Mouse (Mus musculus) midbrain, embryonic 15.5 days (tissue): ENCODE measurements around the gene Cers4. TPM values are rescaled to one million over a fixed set of nuclear protein-coding genes. Genes with fewer than 3 reads are reported as not detected.

ENCODE experiments used
- ATAC-seq: fragments of 200-750 bp; cut with Nextera tagmentation; replicated peaks from 2 replicates; pipeline ENCODE4 v1.8.0; 2017; ENCODE audit warnings: moderate TSS enrichment
- H3K27ac ChIP-seq: fragments of 300-500 bp; sonication (generic); 2 replicates; pipeline ENCODE4 v1.5.1; 2015; ENCODE audit warnings: mild to moderate bottlenecking, inconsistent platforms
- H3K27me3 ChIP-seq: fragments of 300-500 bp; sonication (generic); replicated peaks from 2 replicates; pipeline ENCODE4 v1.6.1; 2015; ENCODE audit warnings: inconsistent platforms
- H3K36me3 ChIP-seq: fragments of 300-500 bp; sonication (generic); replicated peaks from 2 replicates; pipeline ENCODE4 v1.6.1; 2015; ENCODE audit warnings: inconsistent platforms
- H3K4me1 ChIP-seq: fragments of 300-500 bp; sonication (generic); 2 replicates; pipeline ENCODE4 v1.6.1; 2015; ENCODE audit warnings: inconsistent platforms
- H3K4me2 ChIP-seq: fragments of 300-500 bp; sonication (generic); 2 replicates; pipeline ENCODE4 v1.6.1; 2015; ENCODE audit warnings: inconsistent platforms, mild to moderate bottlenecking, moderate library complexity
- H3K4me3 ChIP-seq: fragments of 300-500 bp; sonication (generic); 2 replicates; pipeline ENCODE4 v1.5.1; 2015; ENCODE audit warnings: mild to moderate bottlenecking, inconsistent platforms
- H3K9ac ChIP-seq: fragments of 300-500 bp; sonication (generic); 2 replicates; pipeline ENCODE4 v1.6.1; 2015; ENCODE audit warnings: mild to moderate bottlenecking, inconsistent platforms
- H3K9me3 ChIP-seq: fragments of 300-500 bp; sonication (generic); 2 replicates; pipeline ENCODE4 v1.6.1; 2016; ENCODE audit warnings: inconsistent platforms
- WGBS: fragments of 180-500 bp; shearing (Covaris S2); methylation state at CpG from one replicate; pipeline ENCODE4 v1.1.7; 2015; ENCODE audit warnings: mixed read lengths; 5-methylcytosine and 5-hydroxymethylcytosine counted together
- polyA plus RNA-seq: library from polyadenylated mRNA; unstranded; fragments of >200 nt; fragmentation: Nextera tagmentation; extraction: Ambion mirVana; gene quantifications from 2 replicates; pipeline ENCODE4 v1.2.1, GENCODE M21; 2015

Cers4 gene
- polyA plus RNA-seq: 49.2 and 58.3 TPM in 2 replicates

DNA sequence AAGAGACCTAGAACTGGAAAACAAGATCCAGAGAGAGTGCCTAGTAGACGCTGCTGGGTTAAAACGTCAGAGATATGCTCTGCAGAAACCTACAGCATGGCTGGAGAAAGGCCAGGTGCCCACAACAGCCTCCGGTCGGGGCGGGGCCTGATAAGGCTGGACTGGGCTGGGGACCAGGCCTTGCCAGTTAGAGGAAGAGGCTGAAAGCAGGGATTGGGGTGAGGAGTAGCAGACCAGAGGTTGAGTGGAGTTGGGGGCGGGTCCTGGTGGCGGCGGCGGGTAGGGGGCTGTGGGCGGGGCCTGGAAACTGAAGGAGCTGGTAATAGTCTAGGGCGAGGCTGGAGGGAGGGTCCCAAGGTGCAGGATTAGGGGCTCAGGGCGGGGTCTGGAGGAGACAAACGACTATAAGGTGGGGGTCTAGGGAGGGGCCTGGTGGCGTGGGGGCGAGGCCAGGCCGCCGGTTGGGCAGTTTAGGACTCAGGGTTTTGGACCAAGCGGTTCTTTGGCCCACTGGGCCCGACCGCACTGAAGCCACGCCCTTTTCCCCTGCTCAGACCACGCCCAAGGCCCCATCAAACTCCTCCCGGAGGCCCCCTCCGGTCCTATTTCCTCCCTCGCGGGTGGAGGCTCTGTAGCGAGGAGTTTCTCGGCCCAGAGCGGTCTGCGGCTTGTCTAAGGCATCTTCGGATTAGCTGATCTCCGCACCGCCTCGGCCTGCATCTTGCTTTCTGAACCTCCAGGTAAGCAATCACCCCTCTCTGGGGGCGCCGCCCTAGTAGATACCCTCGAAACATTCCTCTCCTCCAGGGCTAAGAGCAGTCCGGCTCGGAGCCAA, at the start of gene Cers4:
Cers4 (plus strand) TSS at position 176 of the 835 bp plus-strand sequence.
- H3K4me3 ChIP-seq: peak within 1 kb of the TSS; percentile 59
- peak within 1 kb of the TSS; percentile 79 for H3K27ac ChIP-seq
- whole genome bisulfite sequencing: under 1% methylated on average over 39 of the region's 39 CpGs
- H3K9me3 ChIP-seq: no peaks in the 10 kb centered on the region
- no peaks in the 10 kb centered on the region for H3K36me3 ChIP-seq
- H3K27me3 ChIP-seq: no peaks in the 10 kb centered on the region
- H3K9ac ChIP-seq: peak within 1 kb of the TSS; percentile 68
- ATAC-seq: peak; percentile 88
- H3K4me1 ChIP-seq: peaks cover 27% of the 10 kb centered on the region
- H3K4me2 ChIP-seq: peak within 1 kb of the TSS; percentile 74

- ATAC-seq: no peak
These were observed 34.7 kb upstream of the Cers4 start for GRCm38 (mm10) chr8:4458165-4458564.

GRCm38 (mm10) chr8:4463061-4463460, 29.8 kb upstream of the Cers4 start:
- H3K36me3 ChIP-seq: no peaks in the 10 kb centered on the region
- no peak overlapping the region for H3K9ac ChIP-seq
- no peak overlapping the region for H3K4me3 ChIP-seq
- H3K4me1 ChIP-seq: no peaks in the 10 kb centered on the region
- H3K27me3 ChIP-seq: no peaks in the 10 kb centered on the region
- no peak overlapping the region for H3K27ac ChIP-seq
- H3K9me3 ChIP-seq: no peaks in the 10 kb centered on the region
- ATAC-seq: no peak
- WGBS: 92% methylated on average over 2 of the region's 2 CpGs
- H3K4me2 ChIP-seq: no peak overlapping the region

More at GRCm38 (mm10) chr8:4458165-4458564, 34.7 kb upstream of the Cers4 start:
- Histone ChIP-seq H3K4me3 (no peak overlapping the region), H3K36me3 (no peaks in the 10 kb centered on the region), H3K27me3 (no peaks in the 10 kb centered on the region), H3K9ac (no peak overlapping the region), H3K27ac (no peak overlapping the region), H3K4me1 (no peaks in the 10 kb centered on the region), H3K9me3 (no peaks in the 10 kb centered on the region), H3K4me2 (no peak overlapping the region)
- WGBS: 82% methylated on average over 2 of the region's 2 CpGs

DNA sequence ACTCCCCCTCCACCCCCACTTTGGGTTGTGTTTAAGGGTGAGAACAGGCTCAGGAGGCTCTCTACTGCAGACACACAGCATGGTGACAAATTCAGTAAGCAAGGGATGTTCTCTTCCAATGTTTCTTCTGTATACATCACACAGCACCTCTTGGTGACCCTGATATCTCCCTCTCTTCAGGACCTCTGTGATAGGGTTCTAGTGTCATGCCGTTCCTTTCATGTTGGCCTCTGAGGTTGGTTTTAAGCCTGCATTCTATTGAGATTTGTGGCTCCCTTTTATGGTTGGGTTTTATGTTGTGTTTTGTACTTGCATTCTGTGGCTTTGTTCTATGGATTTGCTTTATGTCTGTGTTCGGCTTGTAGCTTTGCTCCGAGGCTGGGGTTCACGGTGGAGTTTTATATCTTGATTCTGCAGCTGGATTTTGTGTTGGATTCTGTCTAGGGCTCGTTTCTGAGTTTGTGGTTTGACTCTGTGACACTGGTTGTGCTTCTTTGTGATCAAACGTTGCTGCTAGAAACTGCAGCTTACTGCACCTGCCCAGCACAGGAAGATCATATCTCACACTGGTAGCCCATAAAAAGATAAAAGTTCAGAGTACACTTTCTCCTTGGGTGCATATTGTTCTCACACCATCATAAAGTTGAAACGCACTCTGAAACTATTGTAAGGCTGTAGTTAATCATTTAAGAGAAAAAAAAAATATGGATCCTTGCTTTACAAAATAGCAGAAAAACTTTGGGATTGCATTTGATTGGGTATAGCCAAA, 18.2 kb upstream of the Cers4 start:
- no peaks in the 10 kb centered on the region for H3K9me3 ChIP-seq
- H3K4me3 ChIP-seq: no peak overlapping the region
- 77% methylated on average over 7 of the region's 7 CpGs for WGBS
- no peak overlapping the region for H3K4me2 ChIP-seq
- H3K36me3 ChIP-seq: no peaks in the 10 kb centered on the region
- ATAC-seq: no peak
- H3K4me1 ChIP-seq: no peaks in the 10 kb centered on the region
- H3K27ac ChIP-seq: no peak overlapping the region
- H3K27me3 ChIP-seq: no peaks in the 10 kb centered on the region
- no peak overlapping the region for H3K9ac ChIP-seq

DNA sequence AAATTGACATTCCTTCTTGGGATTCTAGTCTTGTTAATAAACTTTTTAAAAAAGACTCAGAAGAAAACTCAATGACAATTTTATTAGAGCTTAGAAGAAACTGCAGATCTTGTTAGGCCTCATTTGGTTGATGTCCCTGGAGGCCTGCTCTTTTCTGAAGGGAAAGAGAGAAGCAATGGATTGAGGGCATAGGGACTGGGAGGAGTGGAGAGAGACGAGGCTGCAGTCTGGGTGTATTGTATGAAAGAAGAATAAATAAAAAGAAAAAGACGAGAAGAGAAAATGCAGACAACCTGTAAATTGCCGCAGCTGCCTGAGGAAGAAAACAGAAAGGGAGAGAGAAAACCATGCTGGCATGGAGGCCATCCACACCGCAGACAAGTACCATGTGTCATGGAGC, 11.7 kb upstream of the Cers4 start:
- Histone ChIP-seq H3K4me1 (no peaks in the 10 kb centered on the region), H3K4me2 (no peak overlapping the region), H3K36me3 (no peaks in the 10 kb centered on the region), H3K9me3 (no peaks in the 10 kb centered on the region), H3K9ac (no peak overlapping the region), H3K27ac (no peak overlapping the region), H3K4me3 (no peak overlapping the region), H3K27me3 (no peaks in the 10 kb centered on the region)
- no peak for ATAC-seq
- 77% methylated on average over 4 of the region's 4 CpGs for WGBS

DNA sequence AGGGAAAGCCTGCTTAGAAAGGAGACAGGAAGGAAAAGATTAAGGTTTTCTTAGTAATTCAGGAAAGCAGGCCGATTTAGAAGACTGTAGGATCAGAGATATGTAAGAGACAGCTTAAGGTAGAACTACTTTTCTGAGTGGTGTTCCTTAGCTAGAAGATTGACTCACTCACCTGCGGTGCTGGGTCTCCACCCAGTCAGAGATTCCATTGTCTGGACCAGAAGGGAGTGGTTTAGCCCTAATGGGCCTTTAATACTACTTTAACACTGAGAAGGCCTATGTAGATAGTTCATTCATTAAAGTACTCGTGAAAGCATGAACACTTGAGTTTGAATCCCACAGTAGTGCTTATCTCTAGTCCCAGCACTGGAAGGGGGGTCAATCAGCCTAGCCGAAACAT, 11.2 kb upstream of the Cers4 start:
- Histone ChIP-seq H3K4me1 (no peaks in the 10 kb centered on the region), H3K4me3 (no peak overlapping the region), H3K27me3 (no peaks in the 10 kb centered on the region), H3K9ac (no peak overlapping the region), H3K27ac (no peak overlapping the region), H3K9me3 (no peaks in the 10 kb centered on the region), H3K36me3 (no peaks in the 10 kb centered on the region), H3K4me2 (no peak overlapping the region)
- WGBS: 82% methylated on average over 4 of the region's 4 CpGs
- no peak for ATAC-seq

DNA sequence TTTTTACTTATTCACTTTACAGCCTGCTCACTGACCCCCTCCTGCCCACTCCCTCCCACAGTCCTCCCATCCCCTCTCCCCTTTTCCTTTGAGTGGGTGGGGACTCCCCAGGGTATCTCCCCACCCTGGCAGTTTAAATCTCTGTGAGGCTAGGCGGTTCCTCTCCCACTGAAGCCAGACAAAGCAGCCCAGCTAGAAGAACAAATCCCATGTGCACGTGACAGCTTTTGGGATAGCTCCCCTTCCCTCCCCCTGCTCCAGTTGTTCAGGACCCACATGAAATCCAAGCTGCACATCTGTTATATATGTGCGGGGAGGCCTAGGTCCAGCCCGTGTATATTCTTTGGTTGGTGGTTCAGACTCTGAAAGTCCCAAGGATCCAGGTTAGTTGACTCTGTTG, 10.3 kb upstream of the Cers4 start:
- no peaks in the 10 kb centered on the region for H3K27me3 ChIP-seq
- H3K4me3 ChIP-seq: no peak overlapping the region
- ATAC-seq: no peak
- no peaks in the 10 kb centered on the region for H3K9me3 ChIP-seq
- H3K36me3 ChIP-seq: no peaks in the 10 kb centered on the region
- 62% methylated on average over 4 of the region's 4 CpGs for WGBS
- H3K9ac ChIP-seq: no peak overlapping the region
- H3K4me2 ChIP-seq: no peak overlapping the region
- no peaks in the 10 kb centered on the region for H3K4me1 ChIP-seq
- no peak overlapping the region for H3K27ac ChIP-seq

GRCm38 (mm10) chr8:4483330-4483729, 9.5 kb upstream of the Cers4 start:
- ATAC-seq: no peak
- 83% methylated on average over 6 of the region's 6 CpGs for WGBS
- Histone ChIP-seq H3K27me3 (no peaks in the 10 kb centered on the region), H3K4me1 (no peaks in the 10 kb centered on the region), H3K27ac (no peak overlapping the region), H3K9ac (no peak overlapping the region), H3K4me3 (no peak overlapping the region), H3K4me2 (no peak overlapping the region), H3K36me3 (no peaks in the 10 kb centered on the region), H3K9me3 (no peaks in the 10 kb centered on the region)

GRCm38 (mm10) chr8:4493686-4494440, 1.0 kb downstream of the Cers4 start:
- H3K4me2 ChIP-seq: peak overlapping the region; percentile 74
- peak overlapping the region; percentile 59 for H3K4me3 ChIP-seq
- 7% methylated on average over 21 of the region's 21 CpGs for WGBS
- peak overlapping the region; percentile 68 for H3K9ac ChIP-seq
- peak overlapping the region; percentile 79 for H3K27ac ChIP-seq
- no peaks in the 10 kb centered on the region for H3K27me3 ChIP-seq
- H3K4me1 ChIP-seq: peaks cover 27% of the 10 kb centered on the region
- no peaks in the 10 kb centered on the region for H3K9me3 ChIP-seq
- ATAC-seq: peak; percentile 74
- no peaks in the 10 kb centered on the region for H3K36me3 ChIP-seq

GRCm38 (mm10) chr8:4495976-4496375, 3.1 kb downstream of the Cers4 start:
- Histone ChIP-seq H3K4me2 (peak overlapping the region; percentile 7; the same call in 1 of the 2 replicates), H3K9ac (no peak overlapping the region), H3K36me3 (no peaks in the 10 kb centered on the region), H3K4me3 (no peak overlapping the region), H3K4me1 (peaks cover 27% of the 10 kb centered on the region), H3K27me3 (no peaks in the 10 kb centered on the region), H3K27ac (no peak overlapping the region), H3K9me3 (no peaks in the 10 kb centered on the region)
- 70% methylated on average over 6 of the region's 6 CpGs for WGBS
- ATAC-seq: no peak

GRCm38 (mm10) chr8:4497610-4498009, 4.8 kb downstream of the Cers4 start:
- H3K4me3 ChIP-seq: no peak overlapping the region
- H3K4me1 ChIP-seq: peaks cover 26% of the 10 kb centered on the region
- H3K27ac ChIP-seq: no peak overlapping the region
- no peaks in the 10 kb centered on the region for H3K9me3 ChIP-seq
- H3K27me3 ChIP-seq: no peaks in the 10 kb centered on the region
- H3K36me3 ChIP-seq: 0 out of 2 replicates have a peak, but pooled peaks cover 3% of the 10 kb centered on the region
- 93% methylated on average over 1 of the region's 1 CpGs for WGBS
- H3K4me2 ChIP-seq: no peak overlapping the region
- no peak overlapping the region for H3K9ac ChIP-seq
- ATAC-seq: no peak

DNA sequence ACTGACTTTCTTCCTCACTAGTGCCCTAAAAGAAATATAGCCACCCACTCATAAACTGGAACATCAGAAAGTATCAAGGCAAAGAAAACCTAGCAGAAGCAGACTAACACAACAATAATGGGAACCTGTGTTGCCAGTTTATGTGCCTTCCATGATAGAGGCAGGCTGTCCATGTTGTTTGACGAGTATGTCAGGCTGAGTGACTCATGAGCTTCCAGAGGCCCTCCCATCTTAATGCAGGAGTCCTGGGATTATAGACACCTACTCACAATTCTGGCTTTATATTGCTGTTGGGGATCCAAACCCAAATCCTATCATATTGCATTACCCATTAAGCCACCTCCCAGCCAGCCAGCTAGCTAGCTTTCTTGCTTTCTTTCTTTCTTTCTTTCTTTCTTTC, 12.5 kb downstream of the Cers4 start:
- no peak overlapping the region for H3K4me2 ChIP-seq
- 93% methylated on average over 1 of the region's 1 CpGs for WGBS
- 0 out of 2 replicates have a peak, but pooled peaks cover 3% of the 10 kb centered on the region for H3K36me3 ChIP-seq
- H3K4me3 ChIP-seq: no peak overlapping the region
- H3K4me1 ChIP-seq: no peaks in the 10 kb centered on the region
- H3K9me3 ChIP-seq: no peaks in the 10 kb centered on the region
- ATAC-seq: no peak
- H3K9ac ChIP-seq: no peak overlapping the region
- no peaks in the 10 kb centered on the region for H3K27me3 ChIP-seq
- no peak overlapping the region for H3K27ac ChIP-seq
